Mouse (Mus musculus): ENCODE results near the gene AC161166.1. TPM values are rescaled to one million over a fixed set of nuclear protein-coding genes. Genes with fewer than 3 reads are reported as not detected.

The AC161166.1 gene
- polyA plus RNA-seq, 1 experiment from 2014 or later = 0.70 TPM

DNA sequence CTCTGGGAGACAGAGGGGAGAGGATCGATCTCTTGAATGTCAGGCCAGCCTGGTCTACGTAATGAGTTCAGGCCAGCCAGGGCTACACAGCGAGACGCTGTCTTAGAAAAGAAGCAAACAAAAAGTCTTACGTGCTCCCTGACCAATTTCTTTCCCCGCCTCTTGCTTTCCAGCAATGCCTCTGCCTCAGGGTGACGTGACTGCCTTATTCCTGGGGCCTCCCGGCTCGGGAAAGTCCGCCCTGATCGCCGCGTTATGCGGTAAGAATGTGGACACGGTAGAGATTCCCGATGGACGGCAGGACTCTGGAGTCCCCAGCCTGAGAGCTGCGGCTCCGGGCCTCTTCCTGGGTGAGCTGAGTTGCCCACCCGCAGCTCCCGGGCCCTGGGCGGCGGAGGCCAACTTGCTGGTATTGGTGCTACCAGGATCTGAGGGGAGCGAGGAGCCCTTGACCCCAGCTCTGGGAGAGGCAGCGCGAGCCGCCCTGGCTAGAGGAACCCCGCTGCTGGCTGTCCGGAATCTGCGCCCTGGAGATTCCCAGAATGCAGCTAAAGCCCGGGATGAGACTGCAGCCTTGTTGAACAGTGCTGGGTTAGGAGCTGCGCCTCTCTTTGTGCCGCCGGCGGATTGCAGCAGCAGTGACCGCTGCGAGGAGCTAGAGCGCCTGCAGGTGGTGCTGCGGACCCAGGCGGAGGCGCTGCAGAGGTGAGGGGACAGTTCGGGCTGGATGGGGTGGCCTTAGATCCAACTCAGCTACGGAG, 19.1 kb upstream of the AC161166.1 start:
- peaks cover 5% of the 10 kb centered on the region for H3K36me3 ChIP-seq (ENCODE audit: control insufficient read depth, insufficient read depth, low read length)
- 1% methylated on average over 43 of the region's 43 CpGs for WGBS

GRCm38 (mm10) chr7:24530062-24530931, 18.0 kb upstream of the AC161166.1 start, which contains the start of gene Irgq:
TSS of gene Irgq (plus strand) at chr7:24530689.
- Histone ChIP-seq H3K9me3 (ENCODE audit: control insufficient read depth, low read length) (no peaks in the 10 kb centered on the region), H3K4me2 (ENCODE audit: low read depth) (peak within 1 kb of the TSS; percentile 88), H3K27me3 (ENCODE audit: control insufficient read depth, insufficient read depth, low read length) (peaks cover 16% of the 10 kb centered on the region), H3K4me1 (ENCODE audit: control insufficient read depth, insufficient read depth, low read length) (peaks cover 15% of the 10 kb centered on the region; the same call in 1 of the 2 replicates), H3K27ac (ENCODE audit: low read depth, low read length) (peak within 1 kb of the TSS; percentile 80), H3K36me3 (ENCODE audit: control insufficient read depth, insufficient read depth, low read length) (peaks cover 2% of the 10 kb centered on the region), H3K9ac (ENCODE audit: low read length) (peak within 1 kb of the TSS; percentile 88), H3K4me3 (ENCODE audit: low read depth, low read length) (peak within 1 kb of the TSS; percentile 70)
- ATAC-seq (ENCODE audit: insufficient read depth, low FRiP score, low TSS enrichment) = peak; percentile 93
- WGBS = under 1% methylated on average over 44 of the region's 44 CpGs
- DNase-seq (ENCODE audit: low spot score) = peak; percentile 99

More for the DNA sequence above, 19.1 kb upstream of the AC161166.1 start:
- Histone ChIP-seq H3K4me3 (ENCODE audit: low read depth, low read length) (peak overlapping the region; percentile 70), H3K27ac (ENCODE audit: low read depth, low read length) (peak overlapping the region; percentile 80), H3K4me1 (ENCODE audit: control insufficient read depth, insufficient read depth, low read length) (peaks cover 15% of the 10 kb centered on the region; the same call in 1 of the 2 replicates), H3K27me3 (ENCODE audit: control insufficient read depth, insufficient read depth, low read length) (peaks cover 16% of the 10 kb centered on the region), H3K9ac (ENCODE audit: low read length) (peak overlapping the region; percentile 88), H3K9me3 (ENCODE audit: control insufficient read depth, low read length) (no peaks in the 10 kb centered on the region), H3K4me2 (ENCODE audit: low read depth) (peak overlapping the region; percentile 88)
- DNase-seq (ENCODE audit: low spot score) (peak; percentile 84), ATAC-seq (ENCODE audit: insufficient read depth, low FRiP score, low TSS enrichment) (peak; percentile 35; the same call in 1 of the 2 replicates)

- Histone ChIP-seq H3K4me1 (ENCODE audit: control insufficient read depth, insufficient read depth, low read length) (peaks cover 15% of the 10 kb centered on the region; the same call in 1 of the 2 replicates), H3K36me3 (ENCODE audit: control insufficient read depth, insufficient read depth, low read length) (peaks cover 2% of the 10 kb centered on the region), H3K9ac (ENCODE audit: low read length) (peak overlapping the region; percentile 47), H3K4me2 (ENCODE audit: low read depth) (peak overlapping the region; percentile 88), H3K27ac (ENCODE audit: low read depth, low read length) (no peak overlapping the region), H3K9me3 (ENCODE audit: control insufficient read depth, low read length) (no peaks in the 10 kb centered on the region), H3K4me3 (ENCODE audit: low read depth, low read length) (peak overlapping the region; percentile 70), H3K27me3 (ENCODE audit: control insufficient read depth, insufficient read depth, low read length) (peaks cover 16% of the 10 kb centered on the region)
- DNase-seq (ENCODE audit: low spot score) = no peak
- 63% methylated on average over 11 of the region's 11 CpGs for WGBS
- ATAC-seq (ENCODE audit: insufficient read depth, low FRiP score, low TSS enrichment) = no peak
These were observed 17.3 kb upstream of the AC161166.1 start for GRCm38 (mm10) chr7:24529580-24529979.

DNA sequence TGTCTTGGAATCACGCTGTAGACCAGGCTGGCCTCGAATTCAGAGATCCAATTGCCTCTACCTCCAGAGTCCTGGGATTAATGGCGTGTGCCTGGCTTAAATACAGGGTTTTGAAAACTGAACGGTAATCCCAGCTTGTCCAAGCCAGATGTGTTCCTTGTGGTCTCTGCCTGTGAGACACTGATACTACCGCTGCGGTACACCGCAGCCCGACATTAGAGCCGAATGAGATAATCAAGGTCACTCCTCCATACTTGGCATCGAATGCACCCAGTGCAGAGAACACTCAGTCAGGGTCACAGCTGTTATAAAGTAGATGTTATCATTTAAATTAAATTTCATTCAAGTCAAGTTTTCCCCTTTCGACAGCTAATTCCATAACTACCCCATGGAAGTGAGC, 16.6 kb upstream of the AC161166.1 start:
- peaks cover 2% of the 10 kb centered on the region for H3K36me3 ChIP-seq (ENCODE audit: control insufficient read depth, insufficient read depth, low read length)
- H3K9me3 ChIP-seq (ENCODE audit: control insufficient read depth, low read length) = no peaks in the 10 kb centered on the region
- no peak overlapping the region for H3K27ac ChIP-seq (ENCODE audit: low read depth, low read length)
- no peak overlapping the region for H3K9ac ChIP-seq (ENCODE audit: low read length)
- peaks cover 12% of the 10 kb centered on the region for H3K27me3 ChIP-seq (ENCODE audit: control insufficient read depth, insufficient read depth, low read length)
- 97% methylated on average over 11 of the region's 11 CpGs for WGBS
- ATAC-seq (ENCODE audit: insufficient read depth, low FRiP score, low TSS enrichment) = no peak
- H3K4me2 ChIP-seq (ENCODE audit: low read depth) = no peak overlapping the region
- DNase-seq (ENCODE audit: low spot score) = no peak
- no peak overlapping the region for H3K4me3 ChIP-seq (ENCODE audit: low read depth, low read length)
- peaks cover 11% of the 10 kb centered on the region; the same call in 1 of the 2 replicates for H3K4me1 ChIP-seq (ENCODE audit: control insufficient read depth, insufficient read depth, low read length)

GRCm38 (mm10) chr7:24525686-24526420, 13.6 kb upstream of the AC161166.1 start:
- DNase-seq (ENCODE audit: low spot score) = no peak
- Histone ChIP-seq H3K36me3 (ENCODE audit: control insufficient read depth, insufficient read depth, low read length) (no peaks in the 10 kb centered on the region), H3K4me2 (ENCODE audit: low read depth) (no peak overlapping the region), H3K4me3 (ENCODE audit: low read depth, low read length) (no peak overlapping the region), H3K9me3 (ENCODE audit: control insufficient read depth, low read length) (no peaks in the 10 kb centered on the region), H3K27ac (ENCODE audit: low read depth, low read length) (no peak overlapping the region), H3K4me1 (ENCODE audit: control insufficient read depth, insufficient read depth, low read length) (peaks cover 4% of the 10 kb centered on the region; the same call in 1 of the 2 replicates), H3K9ac (ENCODE audit: low read length) (no peak overlapping the region), H3K27me3 (ENCODE audit: control insufficient read depth, insufficient read depth, low read length) (no peaks in the 10 kb centered on the region)
- 90% methylated on average over 12 of the region's 12 CpGs for WGBS
- ATAC-seq (ENCODE audit: insufficient read depth, low FRiP score, low TSS enrichment) = no peak

DNA sequence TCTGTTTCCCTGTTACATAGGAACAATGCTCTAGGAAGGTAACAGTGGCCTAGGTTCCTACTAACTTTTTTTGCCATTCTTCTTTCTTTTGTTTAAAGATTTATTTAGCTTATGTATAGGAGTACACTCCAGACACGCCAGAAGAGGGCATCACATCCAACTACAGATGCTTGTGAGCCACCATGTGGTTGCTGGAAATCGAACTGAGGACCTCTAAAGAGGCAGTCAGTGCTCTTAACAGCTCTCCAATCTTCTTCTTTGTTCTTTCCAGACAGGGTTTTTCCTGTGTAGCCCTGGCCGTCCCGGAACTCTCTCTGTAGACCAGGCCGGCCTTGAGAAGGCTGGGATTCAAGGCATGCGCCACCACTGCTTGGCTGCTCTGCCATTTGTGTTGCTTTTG, 12.7 kb upstream of the AC161166.1 start:
- 84% methylated on average over 6 of the region's 6 CpGs for WGBS
- no peaks in the 10 kb centered on the region for H3K36me3 ChIP-seq (ENCODE audit: control insufficient read depth, insufficient read depth, low read length)
- ATAC-seq (ENCODE audit: insufficient read depth, low FRiP score, low TSS enrichment) (no peak), DNase-seq (ENCODE audit: low spot score) (no peak)
- H3K27me3 ChIP-seq (ENCODE audit: control insufficient read depth, insufficient read depth, low read length) = no peaks in the 10 kb centered on the region
- H3K27ac ChIP-seq (ENCODE audit: low read depth, low read length) = no peak overlapping the region
- no peak overlapping the region for H3K4me3 ChIP-seq (ENCODE audit: low read depth, low read length)
- no peak overlapping the region for H3K4me2 ChIP-seq (ENCODE audit: low read depth)
- peaks cover 4% of the 10 kb centered on the region; the same call in 1 of the 2 replicates for H3K4me1 ChIP-seq (ENCODE audit: control insufficient read depth, insufficient read depth, low read length)
- H3K9me3 ChIP-seq (ENCODE audit: control insufficient read depth, low read length) = no peaks in the 10 kb centered on the region
- no peak overlapping the region for H3K9ac ChIP-seq (ENCODE audit: low read length)

GRCm38 (mm10) chr7:24523723-24524122, 11.5 kb upstream of the AC161166.1 start:
- ATAC-seq (ENCODE audit: insufficient read depth, low FRiP score, low TSS enrichment) = no peak
- no peak overlapping the region for H3K4me2 ChIP-seq (ENCODE audit: low read depth)
- no peaks in the 10 kb centered on the region for H3K4me1 ChIP-seq (ENCODE audit: control insufficient read depth, insufficient read depth, low read length)
- H3K27ac ChIP-seq (ENCODE audit: low read depth, low read length) = no peak overlapping the region
- H3K36me3 ChIP-seq (ENCODE audit: control insufficient read depth, insufficient read depth, low read length) = no peaks in the 10 kb centered on the region
- no peaks in the 10 kb centered on the region for H3K9me3 ChIP-seq (ENCODE audit: control insufficient read depth, low read length)
- no peak overlapping the region for H3K4me3 ChIP-seq (ENCODE audit: low read depth, low read length)
- WGBS = 87% methylated on average over 6 of the region's 6 CpGs
- H3K9ac ChIP-seq (ENCODE audit: low read length) = no peak overlapping the region
- H3K27me3 ChIP-seq (ENCODE audit: control insufficient read depth, insufficient read depth, low read length) = no peaks in the 10 kb centered on the region
- no peak for DNase-seq (ENCODE audit: low spot score)

- WGBS = 55% methylated on average over 5 of the region's 5 CpGs
- no peak for ATAC-seq (ENCODE audit: insufficient read depth, low FRiP score, low TSS enrichment)
- no peaks in the 10 kb centered on the region for H3K36me3 ChIP-seq (ENCODE audit: control insufficient read depth, insufficient read depth, low read length)
These were observed 10.6 kb upstream of the AC161166.1 start for GRCm38 (mm10) chr7:24522805-24523204.

More at GRCm38 (mm10) chr7:24522805-24523204, 10.6 kb upstream of the AC161166.1 start:
- DNase-seq (ENCODE audit: low spot score) = no peak
- Histone ChIP-seq H3K27ac (ENCODE audit: low read depth, low read length) (no peak overlapping the region), H3K27me3 (ENCODE audit: control insufficient read depth, insufficient read depth, low read length) (no peaks in the 10 kb centered on the region), H3K4me2 (ENCODE audit: low read depth) (no peak overlapping the region), H3K4me1 (ENCODE audit: control insufficient read depth, insufficient read depth, low read length) (no peaks in the 10 kb centered on the region), H3K4me3 (ENCODE audit: low read depth, low read length) (no peak overlapping the region), H3K9me3 (ENCODE audit: control insufficient read depth, low read length) (no peaks in the 10 kb centered on the region), H3K9ac (ENCODE audit: low read length) (no peak overlapping the region)
